Mouse (Mus musculus) liver, embryonic 14.5 days (tissue): ENCODE results near the gene Arhgap42. TPM values are rescaled to one million over a fixed set of nuclear protein-coding genes. Genes with fewer than 3 reads are reported as not detected.

ENCODE experiments used
- ATAC-seq: fragments of 200-750 bp; cut with Nextera tagmentation; 2 replicates; pipeline ENCODE4 v1.8.0; 2017; ENCODE audit warnings: moderate number of reproducible peaks, mild to moderate bottlenecking, moderate library complexity; ENCODE audit not compliant: insufficient read depth
- DNase-seq, 3 experiments: peaks; one replicate each; pipeline ENCODE4 v3.0.0-alpha.2; 2012 to 2013; ENCODE audit warnings: low read depth in 3 of 3, low spot score in 3 of 3
- H3K27ac ChIP-seq: fragments of 300-500 bp; sonication (generic); 2 replicates; pipeline ENCODE4 v1.5.1; 2014; ENCODE audit warnings: moderate library complexity, mild to moderate bottlenecking, control low read depth, inconsistent platforms
- H3K27me3 ChIP-seq: fragments of 300-500 bp; sonication (generic); 2 replicates; pipeline ENCODE4 v1.6.1; 2014; ENCODE audit warnings: mild to moderate bottlenecking, low read length, moderate library complexity; ENCODE audit not compliant: control insufficient read depth, insufficient read depth
- H3K36me3 ChIP-seq: fragments of 300-500 bp; sonication (generic); replicated peaks from 2 replicates; pipeline ENCODE4 v1.6.1; 2014; ENCODE audit warnings: low read depth; ENCODE audit not compliant: control insufficient read depth, insufficient read depth
- H3K4me1 ChIP-seq, 2 experiments: fragments of 200-500 bp in 1 of 2; fragments of 300-500 bp in 1 of 2; sonication (generic) in 1 of 2; replicated peaks; 2 replicates each; pipeline ENCODE4 v1.6.1; 2012 to 2014; ENCODE audit warnings: antibody characterized with exemption in 1 of 2, inconsistent platforms in 1 of 2, low read length in 1 of 2; ENCODE audit not compliant: control insufficient read depth in 2 of 2, insufficient read depth in 2 of 2
- H3K4me2 ChIP-seq: fragments of 300-500 bp; sonication (generic); 2 replicates; pipeline ENCODE4 v1.6.1; 2014; ENCODE audit warnings: low read depth, mild to moderate bottlenecking, control low read depth, moderate library complexity
- H3K4me3 ChIP-seq, 2 experiments: fragments of 200-500 bp in 1 of 2; fragments of 300-500 bp in 1 of 2; sonication (generic) in 1 of 2; 2 replicates each; pipeline ENCODE4 v1.5.1; 2012 to 2014; ENCODE audit warnings: low read depth in 2 of 2, low read length in 2 of 2, mild to moderate bottlenecking in 2 of 2, control low read depth in 1 of 2, inconsistent platforms in 1 of 2, moderate library complexity in 1 of 2; ENCODE audit not compliant: insufficient read depth in 1 of 2
- H3K9ac ChIP-seq: fragments of 300-500 bp; sonication (generic); replicated peaks from 2 replicates; pipeline ENCODE4 v1.6.1; 2014; ENCODE audit warnings: mild to moderate bottlenecking, control low read depth, moderate library complexity
- H3K9me3 ChIP-seq: fragments of 300-500 bp; sonication (generic); 2 replicates; pipeline ENCODE4 v1.6.1; 2016; ENCODE audit warnings: low read length, mixed read lengths; ENCODE audit not compliant: control insufficient read depth
- CTCF ChIP-seq: IDR thresholded peaks from 2 replicates; pipeline ENCODE4 v1.5.1; 2016; ENCODE audit warnings: antibody characterized with exemption, low read depth, control low read depth
- EP300 ChIP-seq: IDR thresholded peaks from 2 replicates; pipeline ENCODE4 v1.6.1; 2016; ENCODE audit warnings: antibody characterized with exemption, low read depth
- WGBS: fragments of 180-500 bp; shearing (Covaris S2); extraction: QIAGEN DNeasy Blood & Tissue Kit; methylation state at CpG from one replicate; pipeline ENCODE4 v1.1.7; 2014; ENCODE audit not compliant: insufficient replicate concordance; 5-methylcytosine and 5-hydroxymethylcytosine counted together
- polyA plus RNA-seq, 2 experiments: library from polyadenylated mRNA; depleted of rRNA in 1 of 2; stranded (reverse) in 1 of 2; unstranded in 1 of 2; fragments of >200 nt; fragmentation: Nextera tagmentation in 1 of 2; extraction: Ambion mirVana in 1 of 2; gene quantifications; 2 replicates each; pipeline versions ENCODE4 v1.2.1 to v1.2.3; 2012 to 2014

The Arhgap42 gene
- polyA plus RNA-seq, 2 experiments, result 2.0 to 4.4 TPM

- no peak overlapping the region for H3K9ac ChIP-seq
- DNase-seq, result no peak
- H3K27ac ChIP-seq, result no peak overlapping the region
- H3K4me3 ChIP-seq, result no peak overlapping the region
- WGBS, result 59% methylated on average over 3 of the region's 3 CpGs
- peaks cover 0 to 2% of the 10 kb centered on the region in 2 experiments; a peak in 1 of 4 replicates for H3K4me1 ChIP-seq
- ATAC-seq, result no peak
- TF ChIP-seq EP300 (no peak), CTCF (no peak)
- H3K27me3 ChIP-seq, result no peaks in the 10 kb centered on the region
- H3K4me2 ChIP-seq, result no peak overlapping the region
- no peaks in the 10 kb centered on the region for H3K36me3 ChIP-seq
- no peaks in the 10 kb centered on the region for H3K9me3 ChIP-seq
Measured at GRCm38 (mm10) chr9:9221950-9222486, 16.9 kb downstream of the Arhgap42 start.

- no peak overlapping the region for H3K9ac ChIP-seq
- peaks cover 0 to 2% of the 10 kb centered on the region in 2 experiments; a peak in 1 of 4 replicates for H3K4me1 ChIP-seq
- 45% methylated on average over 4 of the region's 4 CpGs for WGBS
- ATAC-seq (peak; percentile 50; the same call in 1 of the 2 replicates), DNase-seq (no peak)
- H3K4me2 ChIP-seq, result peak overlapping the region; percentile 18; the same call in 1 of the 2 replicates
- H3K27me3 ChIP-seq, result no peaks in the 10 kb centered on the region
- no peaks in the 10 kb centered on the region for H3K9me3 ChIP-seq
- H3K36me3 ChIP-seq, result no peaks in the 10 kb centered on the region
- H3K27ac ChIP-seq, result no peak overlapping the region
- no peak overlapping the region for H3K4me3 ChIP-seq
- TF ChIP-seq CTCF (no peak), EP300 (no peak)
Measured at GRCm38 (mm10) chr9:9221185-9221584, 17.7 kb downstream of the Arhgap42 start.

GRCm38 (mm10) chr9:9218301-9218700 is 20.6 kb downstream of the Arhgap42 start:
- Histone ChIP-seq H3K4me2 (no peak overlapping the region), H3K9ac (no peak overlapping the region), H3K36me3 (no peaks in the 10 kb centered on the region), H3K27ac (no peak overlapping the region), H3K4me3 (no peak overlapping the region), H3K27me3 (no peaks in the 10 kb centered on the region), H3K9me3 (no peaks in the 10 kb centered on the region), H3K4me1 (peaks cover 0 to 6% of the 10 kb centered on the region in 2 experiments; a peak in 2 of 4 replicates)
- ATAC-seq (no peak), DNase-seq (no peak)
- 47% methylated on average over 2 of the region's 2 CpGs for WGBS
- TF ChIP-seq CTCF, result no peak
- TF ChIP-seq EP300, result no peak

- no peak for DNase-seq
- no peak overlapping the region for H3K4me3 ChIP-seq
- no peak overlapping the region for H3K9ac ChIP-seq
- peaks cover 0 to 8% of the 10 kb centered on the region in 2 experiments; a peak in 2 of 4 replicates for H3K4me1 ChIP-seq
- no peaks in the 10 kb centered on the region for H3K9me3 ChIP-seq
- H3K27me3 ChIP-seq, result no peaks in the 10 kb centered on the region
- ATAC-seq, result no peak
- 57% methylated on average over 5 of the region's 5 CpGs for WGBS
- no peaks in the 10 kb centered on the region for H3K36me3 ChIP-seq
- H3K4me2 ChIP-seq, result no peak overlapping the region
- no peak overlapping the region for H3K27ac ChIP-seq
- TF ChIP-seq EP300 (no peak), CTCF (no peak)
Measured at GRCm38 (mm10) chr9:9214849-9215248, 24.1 kb downstream of the Arhgap42 start.

GRCm38 (mm10) chr9:9214296-9214695 is 24.6 kb downstream of the Arhgap42 start:
- ATAC-seq (no peak), DNase-seq (no peak)
- H3K9ac ChIP-seq, result no peak overlapping the region
- H3K9me3 ChIP-seq, result no peaks in the 10 kb centered on the region
- H3K36me3 ChIP-seq, result no peaks in the 10 kb centered on the region
- H3K27me3 ChIP-seq, result no peaks in the 10 kb centered on the region
- H3K4me1 ChIP-seq, result peaks cover 0 to 8% of the 10 kb centered on the region in 2 experiments; a peak in 2 of 4 replicates
- no peak for TF ChIP-seq EP300
- no peak for TF ChIP-seq CTCF
- no peak overlapping the region for H3K4me3 ChIP-seq
- no peak overlapping the region for H3K4me2 ChIP-seq
- no peak overlapping the region for H3K27ac ChIP-seq
